22 mouse cellular contexts compared by ENCODE assay signal in the genomic region with DNA sequence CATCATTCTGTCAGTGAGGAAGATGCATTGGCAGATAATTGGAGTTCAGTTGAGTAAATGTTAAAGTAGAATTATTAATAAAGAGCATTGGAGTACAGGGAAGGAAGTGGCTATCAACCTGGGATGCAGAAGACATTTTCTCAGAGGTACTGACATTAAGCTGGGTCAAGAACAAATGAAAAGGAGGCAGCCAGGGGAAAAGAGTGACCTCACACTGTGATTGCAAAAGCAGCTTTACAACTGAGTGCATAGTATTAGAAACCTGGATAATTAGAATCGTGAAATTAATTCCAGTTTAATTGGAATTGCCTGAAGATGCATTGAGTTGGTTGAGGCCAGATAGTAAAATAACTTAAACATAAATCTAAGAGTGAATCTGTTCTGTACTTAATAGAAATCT.
DNase-seq lines count a peak whose midpoint lies in the region; ATAC-seq and TF ChIP-seq lines count a peak whose summit lies in the region.
"Had no signal": no experiment of that assay in that cellular context is flagged by ENCODE, and none has a peak within 500 bp of the region (broad histone marks: within the 10 kb centered on the region; RNA-seq: fewer than 3 reads in every experiment).

No protein-coding gene starts in this region.

- H3K4me3 ChIP-seq in forebrain, embryonic 11.5 days (ENCODE audit: low read depth, low read length): no peak overlapping the region
- no peak overlapping the region for H3K4me3 ChIP-seq in forebrain, embryonic 16.5 days (replicated peaks; ENCODE audit: low read length)
- no peak overlapping the region for H3K4me3 ChIP-seq in forebrain, embryonic 13.5 days
- H3K4me3 ChIP-seq in forebrain, postnatal 0 days (ENCODE audit: low read depth, low read length): no peak overlapping the region
- H3K4me3 ChIP-seq in forebrain, embryonic 15.5 days: no peak overlapping the region
- H3K4me3 ChIP-seq: embryonic facial prominence, embryonic 10.5 days; embryonic facial prominence, embryonic 12.5 days had no signal

- H3K36me3 ChIP-seq in forebrain, embryonic 11.5 days (ENCODE audit: control insufficient read depth, insufficient read depth, low read length): no peaks in the 10 kb centered on the region
- no peaks in the 10 kb centered on the region for H3K36me3 ChIP-seq in forebrain, embryonic 16.5 days (ENCODE audit: control insufficient read depth, insufficient read depth)
- no peaks in the 10 kb centered on the region for H3K36me3 ChIP-seq in forebrain, embryonic 13.5 days (ENCODE audit: poor library complexity, severe bottlenecking)
- H3K36me3 ChIP-seq in forebrain, postnatal 0 days (ENCODE audit: insufficient read depth): no peaks in the 10 kb centered on the region
- no peaks in the 10 kb centered on the region for H3K36me3 ChIP-seq in forebrain, embryonic 15.5 days
- H3K36me3 ChIP-seq: embryonic facial prominence, embryonic 10.5 days; embryonic facial prominence, embryonic 12.5 days; G1E had no signal

- DNase-seq in forebrain, embryonic 11.5 days (ENCODE audit: low spot score): no peak
- no peak for DNase-seq in forebrain, postnatal 0 days
- DNase-seq in layer of hippocampus, postnatal 25 days (ENCODE audit: extremely low spot score in 1 of 2, low spot score in 1 of 2): no peak
- DNase-seq: adrenal gland, adult 8-10 months; adrenal gland, postnatal 14 days; adrenal gland, postnatal 36 days; B cell, adult 2 months; cerebellum, adult 11-12 months; cerebellum, adult 2 months; cerebellum, adult 9-10 months; cerebellum, postnatal 10 days; cerebellum, postnatal 25 days had no signal

- 0 out of 2 replicates have a peak, but pooled peaks have one; percentile 29 for ATAC-seq in forebrain, embryonic 11.5 days (replicated peaks; ENCODE audit: low FRiP score)
- no peak for ATAC-seq in forebrain, embryonic 16.5 days
- peak; percentile 36; the same call in 1 of the 2 replicates for ATAC-seq in forebrain, embryonic 13.5 days
- no peak for ATAC-seq in forebrain, postnatal 0 days
- ATAC-seq in forebrain, embryonic 15.5 days (replicated peaks): 0 out of 2 replicates have a peak, but pooled peaks have one; percentile 36
- ATAC-seq: activated CD4-positive, CD25-positive, alpha-beta regulatory T cell, adult 4 months; CD4-positive, CD25-positive, alpha-beta regulatory T cell, adult 4 months; Patski had no signal

- 53% methylated on average over 1 of the region's 1 CpGs for WGBS in forebrain, embryonic 11.5 days
- 17% methylated on average over 1 of the region's 1 CpGs for WGBS in forebrain, embryonic 16.5 days
- 34% methylated on average over 1 of the region's 1 CpGs for WGBS in forebrain, embryonic 13.5 days
- WGBS in forebrain, postnatal 0 days: 8% methylated on average over 1 of the region's 1 CpGs
- WGBS in forebrain, embryonic 15.5 days: 17% methylated on average over 1 of the region's 1 CpGs

- no peaks in the 10 kb centered on the region for H3K4me1 ChIP-seq in forebrain, embryonic 11.5 days (replicated peaks; ENCODE audit: control insufficient read depth, insufficient read depth, low read length)
- 0 out of 2 replicates have a peak, but pooled peaks cover 3% of the 10 kb centered on the region for H3K4me1 ChIP-seq in forebrain, embryonic 16.5 days (replicated peaks; ENCODE audit: control insufficient read depth, insufficient read depth, low read length)
- peaks cover 12% of the 10 kb centered on the region for H3K4me1 ChIP-seq in forebrain, embryonic 13.5 days
- no peaks in the 10 kb centered on the region for H3K4me1 ChIP-seq in forebrain, postnatal 0 days (ENCODE audit: insufficient read depth)
- 0 out of 2 replicates have a peak, but pooled peaks cover 5% of the 10 kb centered on the region for H3K4me1 ChIP-seq in forebrain, embryonic 15.5 days
- H3K4me1 ChIP-seq: embryonic facial prominence, embryonic 12.5 days had no signal

- no peak overlapping the region for H3K27ac ChIP-seq in forebrain, embryonic 11.5 days (ENCODE audit: low read depth, low read length)
- H3K27ac ChIP-seq in forebrain, embryonic 16.5 days (ENCODE audit: low read length): no peak overlapping the region
- H3K27ac ChIP-seq in forebrain, embryonic 13.5 days: no peak overlapping the region
- no peak overlapping the region for H3K27ac ChIP-seq in forebrain, postnatal 0 days (ENCODE audit: low read depth, low read length)
- no peak overlapping the region for H3K27ac ChIP-seq in forebrain, embryonic 15.5 days (replicated peaks)
- H3K27ac ChIP-seq: embryonic facial prominence, embryonic 10.5 days; embryonic facial prominence, embryonic 12.5 days had no signal

- no peaks in the 10 kb centered on the region for H3K27me3 ChIP-seq in forebrain, embryonic 11.5 days (ENCODE audit: control insufficient read depth, insufficient read depth, low read length)
- no peaks in the 10 kb centered on the region for H3K27me3 ChIP-seq in forebrain, embryonic 16.5 days (replicated peaks; ENCODE audit: control insufficient read depth, insufficient read depth, low read length)
- H3K27me3 ChIP-seq in forebrain, embryonic 13.5 days: no peaks in the 10 kb centered on the region
- H3K27me3 ChIP-seq in forebrain, postnatal 0 days (ENCODE audit: insufficient read depth, low read length): no peaks in the 10 kb centered on the region
- no peaks in the 10 kb centered on the region for H3K27me3 ChIP-seq in forebrain, embryonic 15.5 days
- H3K27me3 ChIP-seq: CH12.LX; embryonic facial prominence, embryonic 12.5 days; Patski had no signal

- no peak overlapping the region for H3K4me2 ChIP-seq in forebrain, embryonic 11.5 days (ENCODE audit: low read depth, low read length, severe bottlenecking)
- no peak overlapping the region for H3K4me2 ChIP-seq in forebrain, embryonic 16.5 days (ENCODE audit: low read length)
- H3K4me2 ChIP-seq in forebrain, embryonic 13.5 days: no peak overlapping the region
- no peak overlapping the region for H3K4me2 ChIP-seq in forebrain, postnatal 0 days (ENCODE audit: low read depth)
- H3K4me2 ChIP-seq in forebrain, embryonic 15.5 days (replicated peaks): no peak overlapping the region
- H3K4me2 ChIP-seq: embryonic facial prominence, embryonic 12.5 days had no signal

- no peaks in the 10 kb centered on the region for H3K9me3 ChIP-seq in forebrain, embryonic 11.5 days (ENCODE audit: control insufficient read depth, low read length)
- H3K9me3 ChIP-seq in forebrain, embryonic 16.5 days (ENCODE audit: control insufficient read depth, low read length): no peaks in the 10 kb centered on the region
- no peaks in the 10 kb centered on the region for H3K9me3 ChIP-seq in forebrain, embryonic 13.5 days (replicated peaks)
- no peaks in the 10 kb centered on the region for H3K9me3 ChIP-seq in forebrain, postnatal 0 days (ENCODE audit: low read length)
- H3K9me3 ChIP-seq in forebrain, embryonic 15.5 days: no peaks in the 10 kb centered on the region
- H3K9me3 ChIP-seq: embryonic facial prominence, embryonic 10.5 days; embryonic facial prominence, embryonic 12.5 days; G1E had no signal

- TF ChIP-seq CTCF in forebrain, postnatal 0 days (IDR thresholded peaks at IDR 0.05; ENCODE audit: low read depth): no peak

- H3K9ac ChIP-seq in forebrain, embryonic 11.5 days (ENCODE audit: low read length): no peak overlapping the region
- no peak overlapping the region for H3K9ac ChIP-seq in forebrain, embryonic 16.5 days (replicated peaks; ENCODE audit: low read depth, low read length)
- H3K9ac ChIP-seq in forebrain, embryonic 13.5 days: no peak overlapping the region
- no peak overlapping the region for H3K9ac ChIP-seq in forebrain, postnatal 0 days
- H3K9ac ChIP-seq in forebrain, embryonic 15.5 days (replicated peaks): no peak overlapping the region
- H3K9ac ChIP-seq: embryonic facial prominence, embryonic 12.5 days had no signal

Comparison
In these comparisons a context has a peak if more than half of its experiments do, and no peak if none do; other contexts are left out.
1. ATAC-seq: peak in forebrain, embryonic 11.5 days (single experiment), forebrain, embryonic 13.5 days (single experiment) and forebrain, embryonic 15.5 days (single experiment); none in forebrain, embryonic 16.5 days (single experiment) and forebrain, postnatal 0 days (single experiment).